Mouse (Mus musculus) cerebellum, adult 9-10 months (tissue): ENCODE data around the gene Olfr435.
"Not testable (repeated sequence)": the region's sequence is repeated elsewhere in the genome, so short reads cannot be mapped to it uniquely, and the experiment has no call there.

Experiments
- DNase-seq: peaks from one replicate; pipeline ENCODE4 v3.0.0; 2022

Olfr435 gene

GRCm38 (mm10) chr6:43196781-43197180 lies at the start of gene Olfr435:
TSS of gene Olfr435 (plus strand) at chr6:43197146.
- DNase-seq, result no peak

GRCm38 (mm10) chr6:43159502-43159901 lies 37.4 kb upstream of the Olfr435 start:
- DNase-seq, result peak; percentile 62

GRCm38 (mm10) chr6:43162982-43163381 lies 34.0 kb upstream of the Olfr435 start, which contains the start of gene Olfr437:
TSS of gene Olfr437 (plus strand) at chr6:43163282.
- DNase-seq, result no peak

- peak; percentile 13 for DNase-seq
These were observed 29.7 kb upstream of the Olfr435 start for GRCm38 (mm10) chr6:43167246-43167645.

GRCm38 (mm10) chr6:43171840-43172239 lies 25.1 kb upstream of the Olfr435 start, which contains the start of gene Olfr13:
TSS of gene Olfr13 (plus strand) at chr6:43172140.
- DNase-seq, result no peak

- no peak for DNase-seq
These were observed 18.8 kb upstream of the Olfr435 start for GRCm38 (mm10) chr6:43178129-43178528.

- DNase-seq, result no peak
These were observed 18.1 kb upstream of the Olfr435 start for GRCm38 (mm10) chr6:43178584-43179501.

- no peak for DNase-seq
These were observed 6.0 kb upstream of the Olfr435 start for GRCm38 (mm10) chr6:43190986-43191385.

GRCm38 (mm10) chr6:43198094-43198493 lies 1.1 kb downstream of the Olfr435 start:
- DNase-seq, result no peak

- no peak for DNase-seq
These were observed 5.8 kb downstream of the Olfr435 start for GRCm38 (mm10) chr6:43202786-43203185.

- DNase-seq, result no peak
These were observed 8.4 kb downstream of the Olfr435 start for GRCm38 (mm10) chr6:43205355-43205754.

- DNase-seq, result not testable (repeated sequence)
These were observed 15.9 kb downstream of the Olfr435 start, which contains the start of gene Olfr434 for GRCm38 (mm10) chr6:43212873-43213272. TSS of gene Olfr434 (plus strand) at chr6:43213021.

GRCm38 (mm10) chr6:43231255-43231654 lies 34.3 kb downstream of the Olfr435 start, which contains the start of gene Olfr47:
TSS of gene Olfr47 (plus strand) at chr6:43231529.
- DNase-seq, result not testable (repeated sequence)

- no peak for DNase-seq
These were observed 45.1 kb downstream of the Olfr435 start for GRCm38 (mm10) chr6:43242061-43242460.

GRCm38 (mm10) chr6:43247396-43247795 lies 50.5 kb downstream of the Olfr435 start:
- no peak for DNase-seq

- no peak for DNase-seq
These were observed 56.0 kb downstream of the Olfr435 start for GRCm38 (mm10) chr6:43252994-43253393.
